Mouse (Mus musculus): Measurements from ENCODE around the gene Brd7.

DNA sequence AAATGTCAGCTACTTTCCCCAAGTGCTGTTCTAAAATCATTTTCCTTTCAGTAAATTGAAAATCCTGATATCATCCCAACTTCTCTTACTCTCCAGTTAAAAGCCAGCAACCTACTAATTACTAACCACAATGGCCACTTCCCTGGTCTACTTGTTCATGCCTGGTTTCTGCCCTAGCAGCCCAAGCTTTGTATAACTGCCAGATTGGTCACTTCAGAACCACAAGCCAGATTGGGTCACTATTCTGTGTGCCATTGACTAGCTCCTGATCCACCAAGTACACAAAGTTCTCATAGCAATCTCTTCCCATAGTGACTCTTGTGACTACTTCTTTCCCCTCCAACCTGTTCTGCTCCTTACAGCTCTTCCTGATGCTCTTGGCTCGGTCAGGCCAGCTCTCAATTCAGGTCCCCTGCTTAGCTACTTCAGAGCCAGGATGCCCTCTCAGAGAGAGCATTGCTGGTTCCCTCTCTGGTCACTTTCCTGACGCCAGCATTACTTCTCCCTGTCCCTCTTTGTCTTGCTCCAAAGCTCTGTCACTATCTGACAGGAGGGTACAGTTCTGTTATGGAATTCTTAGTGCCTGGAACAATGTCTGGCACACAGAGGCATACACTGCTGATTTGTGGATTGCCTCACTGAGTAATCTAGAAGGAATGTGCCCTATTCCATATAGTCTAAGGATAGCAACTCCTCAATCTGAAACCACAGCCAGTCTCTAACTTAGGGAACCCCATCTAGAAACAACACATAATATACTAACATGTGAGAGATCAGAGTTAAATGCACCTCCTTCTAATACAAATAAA lies 21.9 kb downstream of the Brd7 start:
- TF ChIP-seq GATA1 (IDR thresholded peaks at IDR 0.05; ENCODE audit: low read length) (no peak), TAL1 (IDR thresholded peaks at IDR 0.05; ENCODE audit: low read length) (no peak)

Data from erythroblast, embryonic 14.5 days (primary cell).